Mouse (Mus musculus) megakaryocyte, embryonic 14.5 days (primary cell): ENCODE measurements at regions not wholly inside any gene's neighbourhood (a gene's known extent, or its start where the extent isn't known, plus 50 kb on each side); places are given as distances from the start of the nearest gene placed in this dataset.

Experiments used
- FLI1 ChIP-seq: IDR thresholded peaks from 2 replicates; pipeline ENCODE4 v1.6.1; 2012; ENCODE audit warnings: low read length, inconsistent platforms, mixed read lengths
- GATA1 ChIP-seq: IDR thresholded peaks from 3 replicates; pipeline ENCODE4 v1.6.1; 2012; ENCODE audit warnings: mixed read lengths, low read length, inconsistent platforms, borderline replicate concordance

- TF ChIP-seq GATA1 = no peak
- TF ChIP-seq FLI1 = no peak
Observed at GRCm38 (mm10) chr14:79914966-79915365, 68.9 kb upstream of the Olfm4 start.
